Mouse (Mus musculus) left cerebral cortex, adult 8-10 months (tissue): ENCODE results near the gene Timp3. TPM values are rescaled to one million over a fixed set of nuclear protein-coding genes. Genes with fewer than 3 reads are reported as not detected.
"Not testable (repeated sequence)": the region's sequence is repeated elsewhere in the genome, so short reads cannot be mapped to it uniquely, and the experiment has no call there.

Experiments used
- DNase-seq, 2 experiments: peaks; one replicate each; pipeline ENCODE4 v3.0.0; 2022; ENCODE audit warnings: low spot score in 2 of 2
- total RNA-seq, 4 experiments: library from RNA; stranded (reverse); gene quantifications; 2 replicates each; pipeline ENCODE4 v1.2.4; 2022

The Timp3 gene
- total RNA-seq, 4 experiments from 2014 or later, result 67.3 to 73.9 (median 69.9) TPM

DNA sequence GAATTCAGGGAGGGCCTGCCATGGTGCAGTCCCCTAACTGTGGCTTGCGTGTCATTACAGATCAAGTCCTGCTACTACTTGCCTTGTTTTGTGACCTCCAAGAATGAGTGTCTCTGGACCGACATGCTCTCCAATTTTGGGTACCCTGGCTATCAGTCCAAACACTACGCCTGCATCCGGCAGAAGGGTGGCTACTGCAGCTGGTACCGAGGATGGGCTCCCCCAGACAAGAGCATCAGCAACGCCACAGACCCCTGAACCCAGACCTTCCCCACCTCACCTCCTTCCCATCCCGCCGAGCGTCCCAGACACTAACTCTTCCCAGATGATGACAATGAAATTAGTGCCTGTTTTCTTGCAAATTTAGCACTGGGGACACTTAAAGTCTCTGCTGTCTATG lies 45.5 kb downstream of the Timp3 start:
- no peak for DNase-seq

- DNase-seq, result no peak
These were observed 46.2 kb downstream of the Timp3 start for GRCm38 (mm10) chr10:86346235-86346840.

DNA sequence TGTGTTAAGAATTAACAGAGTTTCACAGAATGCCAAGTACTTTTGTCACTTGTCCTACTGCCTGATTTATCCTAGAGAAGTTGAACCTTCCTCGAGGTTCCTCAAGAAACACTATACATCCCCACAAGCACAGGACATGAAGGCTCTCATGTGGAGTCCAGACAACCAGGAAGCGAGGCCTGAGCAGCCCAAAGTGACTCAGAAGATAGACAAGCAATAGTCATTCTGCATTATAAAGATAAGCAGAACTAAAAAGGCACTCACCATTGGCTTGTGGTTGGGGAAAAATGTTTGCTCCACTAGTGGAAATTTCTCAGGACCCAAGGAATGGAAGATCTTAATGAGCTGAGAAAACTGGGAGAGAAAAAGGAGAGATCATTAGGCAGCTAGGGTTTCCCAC lies 51.1 kb downstream of the Timp3 start:
- DNase-seq, result no peak

DNA sequence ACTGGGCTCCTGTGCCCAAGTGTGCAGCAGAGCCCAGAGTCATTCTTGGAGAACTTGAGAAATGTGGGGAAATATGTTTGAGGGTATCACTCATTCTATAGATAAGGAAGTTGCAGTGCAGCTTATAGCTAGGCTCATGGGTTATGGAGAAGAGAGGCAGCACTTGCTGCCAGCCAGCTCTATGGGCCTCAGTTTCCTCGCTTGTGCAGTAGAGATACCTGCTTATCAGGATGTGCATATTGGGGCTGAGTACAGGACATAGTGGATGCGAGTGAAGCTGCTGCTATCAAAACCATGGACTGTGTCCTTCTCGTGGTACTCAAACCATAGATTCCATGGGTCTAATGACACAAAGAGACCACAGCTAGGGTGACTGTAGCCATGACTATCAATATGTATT lies 52.3 kb downstream of the Timp3 start:
- no peak for DNase-seq

DNA sequence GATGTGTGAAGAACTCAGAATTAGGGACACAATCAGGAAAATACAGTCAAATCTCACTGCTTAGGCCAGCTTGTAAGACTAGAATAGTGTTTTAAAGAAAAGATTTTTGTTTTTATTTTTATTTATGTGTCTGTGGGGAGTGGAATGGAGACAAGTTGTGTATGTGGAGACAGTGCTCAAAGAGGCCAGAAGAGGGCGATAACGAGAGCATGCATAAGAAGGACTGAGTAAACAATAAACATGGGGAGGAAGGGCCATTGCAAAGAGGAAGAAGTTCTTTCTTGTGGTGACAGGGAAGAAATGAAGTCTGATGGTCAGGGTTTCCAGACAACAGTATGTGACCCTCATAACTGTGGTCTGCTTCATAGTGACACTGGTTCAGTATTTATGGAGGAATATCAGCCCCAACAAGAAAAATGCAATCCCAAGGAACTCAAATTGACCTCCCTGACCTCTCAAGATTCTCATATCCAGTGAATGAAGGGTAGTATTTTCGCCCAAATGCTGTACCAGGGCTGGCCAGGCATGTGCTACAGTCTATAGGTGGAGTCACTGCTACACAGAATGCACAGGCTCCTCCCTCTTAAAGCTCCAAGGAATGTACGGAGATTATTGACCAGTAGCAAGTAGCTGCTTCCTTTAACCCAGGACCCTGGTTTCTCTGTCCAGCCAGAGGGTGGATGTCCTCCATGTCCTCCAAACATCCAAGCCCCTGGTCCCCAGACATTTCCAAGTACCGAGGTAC lies 56.8 kb downstream of the Timp3 start:
- DNase-seq, result no peak

DNA sequence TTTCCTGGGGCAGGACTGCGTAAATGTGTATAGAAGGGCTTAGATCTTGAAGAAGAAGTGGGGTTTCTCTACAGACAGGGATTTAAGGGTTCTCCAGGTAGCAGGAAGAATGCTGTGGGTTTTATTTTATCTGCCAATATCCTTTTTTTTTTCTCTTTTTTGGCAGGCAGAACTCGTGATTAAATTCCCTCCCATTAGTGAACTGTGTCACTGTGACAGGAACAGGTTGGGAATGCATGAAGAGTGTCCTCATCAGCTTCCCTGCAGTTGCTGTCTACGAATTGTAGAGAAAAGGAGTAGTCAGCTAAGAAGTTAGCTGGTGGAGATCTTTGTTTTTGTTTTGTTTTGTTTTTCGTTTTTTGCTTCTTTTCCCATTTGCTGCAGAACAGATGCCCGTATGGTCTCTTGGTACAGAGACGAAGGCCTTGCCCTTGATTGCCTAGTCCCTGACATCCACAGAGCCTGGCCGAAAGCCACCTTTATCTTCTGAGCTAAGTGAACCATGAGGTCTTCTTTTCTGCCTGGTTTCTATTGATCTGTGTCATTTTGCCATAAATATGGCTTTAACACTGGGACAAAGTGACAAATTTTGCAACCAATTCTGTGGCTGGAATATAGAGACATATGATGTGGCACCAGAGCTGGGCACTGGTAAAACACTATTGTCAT lies 58.3 kb downstream of the Timp3 start:
- DNase-seq, result no peak

DNA sequence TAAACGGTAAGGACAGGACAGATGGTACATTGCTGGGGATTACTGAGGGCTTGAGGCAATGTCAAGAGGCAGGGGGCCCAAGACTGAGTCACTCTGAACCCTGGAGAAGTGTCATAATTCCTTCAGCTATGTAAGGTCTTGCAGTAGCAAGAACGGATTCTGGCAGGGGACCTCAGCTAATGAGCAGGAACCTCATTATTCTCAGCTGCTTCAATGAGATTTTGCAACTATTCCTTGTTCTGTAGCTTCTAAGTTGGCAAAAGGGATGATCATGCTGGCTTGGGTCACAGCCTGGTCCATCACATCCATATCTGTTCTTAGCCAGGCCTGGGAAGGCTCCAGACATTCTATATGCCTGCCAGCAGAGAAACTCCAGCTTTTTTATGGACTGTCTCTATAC lies 59.0 kb downstream of the Timp3 start:
- no peak for DNase-seq

DNA sequence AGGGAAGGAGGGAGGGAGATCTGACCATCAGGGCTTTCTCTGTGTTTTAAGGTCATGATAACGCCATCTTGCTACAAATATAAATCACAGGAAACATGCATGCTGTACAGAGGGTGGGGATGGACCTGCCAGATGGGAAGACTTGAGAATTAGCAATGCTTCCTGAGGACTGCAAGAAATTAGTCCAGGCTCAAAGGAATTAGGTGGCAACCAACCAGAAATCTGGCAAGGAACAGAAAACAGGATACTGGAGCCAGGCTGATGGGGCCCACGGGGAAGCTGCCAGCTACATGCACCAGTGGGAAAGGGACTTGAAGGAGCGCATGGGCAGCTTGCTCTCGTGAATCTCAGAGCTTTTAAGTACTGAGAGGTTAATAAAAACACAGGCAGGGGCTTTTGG lies 59.5 kb downstream of the Timp3 start:
- DNase-seq, result no peak

- no peak for DNase-seq
These were observed 63.6 kb downstream of the Timp3 start for GRCm38 (mm10) chr10:86363669-86364309.

DNA sequence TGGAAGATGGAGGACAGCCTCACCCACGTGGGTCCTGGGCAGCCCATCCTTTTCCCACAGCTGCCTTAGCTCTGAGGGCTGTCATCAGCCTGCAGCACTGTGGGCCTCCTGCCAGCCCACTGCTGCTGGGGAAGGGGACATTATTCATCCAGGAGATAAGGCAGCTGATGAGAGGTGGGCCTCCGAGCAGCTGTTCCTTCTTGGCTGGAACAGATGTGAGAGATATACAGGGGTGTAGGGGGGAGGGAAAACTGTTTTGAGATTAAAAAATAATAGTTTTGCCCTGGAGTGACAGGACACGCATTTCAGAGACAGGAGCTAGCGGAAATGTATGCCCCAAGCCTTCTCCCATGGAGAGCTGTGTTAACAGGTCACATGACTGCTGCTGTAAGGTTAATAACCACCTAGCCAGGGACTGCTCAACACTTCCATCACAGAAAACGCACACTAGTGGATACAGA lies 65.5 kb downstream of the Timp3 start:
- DNase-seq, result no peak

- no peak for DNase-seq
These were observed 67.2 kb downstream of the Timp3 start for GRCm38 (mm10) chr10:86367346-86367745.

DNA sequence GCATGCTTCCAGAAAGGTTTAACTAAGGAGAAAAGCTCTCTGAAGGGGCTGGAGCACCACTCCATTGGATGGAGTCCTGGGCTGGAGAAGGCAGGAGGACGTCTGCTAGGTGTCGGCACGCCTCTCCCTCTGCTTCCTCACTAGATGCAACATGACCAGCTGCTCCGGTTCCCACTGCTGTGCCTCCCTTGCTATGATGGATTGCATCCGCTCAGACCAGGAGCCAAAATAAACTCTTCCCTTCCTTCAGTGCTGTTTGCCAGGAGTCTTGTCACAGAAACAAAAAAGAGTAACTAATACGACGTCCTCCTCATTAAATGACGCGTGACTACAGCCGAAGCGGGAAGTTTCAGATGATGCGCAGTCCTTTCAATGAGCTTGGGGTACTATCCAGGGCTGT lies 68.6 kb downstream of the Timp3 start:
- no peak for DNase-seq

- no peak for DNase-seq
These were observed 69.2 kb downstream of the Timp3 start for GRCm38 (mm10) chr10:86369346-86369745.

DNA sequence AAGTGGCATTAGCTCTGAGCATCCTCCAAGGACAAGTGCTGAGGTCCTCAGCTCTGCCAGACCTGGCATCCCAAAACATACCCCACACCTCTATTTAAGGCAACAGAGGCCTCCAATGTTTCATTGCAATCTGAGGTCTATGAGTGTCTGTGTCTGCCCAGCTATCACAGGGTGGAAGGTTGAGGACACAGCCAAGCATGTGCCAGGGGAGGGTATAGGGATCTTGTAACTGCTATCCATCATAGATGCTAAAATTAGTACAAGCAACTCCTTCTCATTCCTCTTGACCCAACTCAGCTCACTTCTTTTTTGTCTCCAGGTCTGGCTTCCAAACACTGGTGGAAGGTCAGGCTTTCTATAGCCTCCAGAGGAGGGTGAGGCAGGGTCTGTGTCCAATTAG lies 71.4 kb downstream of the Timp3 start:
- DNase-seq, result no peak

DNA sequence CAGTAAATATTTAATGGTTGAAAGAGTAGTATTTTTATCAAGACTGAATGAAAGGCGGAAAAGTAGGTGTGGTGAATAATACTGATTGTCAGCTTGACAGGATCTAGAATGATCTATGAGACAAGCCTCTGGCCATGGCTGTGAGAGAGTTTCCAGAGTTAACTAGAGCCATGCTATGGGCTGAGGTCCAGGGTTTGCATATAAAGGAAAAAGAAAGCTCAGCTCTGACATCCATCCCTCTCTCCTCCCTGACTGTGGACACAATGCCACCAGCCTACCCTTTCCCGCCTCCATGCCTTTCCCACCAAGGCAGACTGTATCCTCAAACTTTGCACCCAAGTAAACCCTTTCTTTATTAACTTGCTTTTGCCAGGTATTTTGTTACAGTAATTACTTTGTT lies 73.9 kb downstream of the Timp3 start:
- no peak for DNase-seq

DNA sequence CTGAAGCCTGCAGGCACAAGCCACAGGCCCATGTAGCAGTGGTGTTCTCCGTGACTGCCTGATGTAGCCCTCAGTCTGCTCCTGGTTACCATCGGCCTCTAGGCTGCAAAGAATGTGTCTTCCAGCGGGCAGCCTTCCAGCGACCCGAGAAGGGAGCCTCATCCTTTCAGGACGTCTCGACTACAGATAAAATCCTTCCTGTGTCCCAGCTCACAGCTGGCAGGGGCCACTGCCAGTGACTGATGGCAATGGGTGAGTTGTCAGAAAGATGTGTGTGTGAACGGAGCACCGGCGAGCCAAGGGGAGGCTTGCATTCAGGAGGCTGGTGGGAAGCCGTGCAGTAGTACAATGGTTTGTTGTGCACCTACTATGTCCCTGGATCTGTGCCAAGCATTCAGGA lies 75.7 kb downstream of the Timp3 start:
- no peak for DNase-seq

DNA sequence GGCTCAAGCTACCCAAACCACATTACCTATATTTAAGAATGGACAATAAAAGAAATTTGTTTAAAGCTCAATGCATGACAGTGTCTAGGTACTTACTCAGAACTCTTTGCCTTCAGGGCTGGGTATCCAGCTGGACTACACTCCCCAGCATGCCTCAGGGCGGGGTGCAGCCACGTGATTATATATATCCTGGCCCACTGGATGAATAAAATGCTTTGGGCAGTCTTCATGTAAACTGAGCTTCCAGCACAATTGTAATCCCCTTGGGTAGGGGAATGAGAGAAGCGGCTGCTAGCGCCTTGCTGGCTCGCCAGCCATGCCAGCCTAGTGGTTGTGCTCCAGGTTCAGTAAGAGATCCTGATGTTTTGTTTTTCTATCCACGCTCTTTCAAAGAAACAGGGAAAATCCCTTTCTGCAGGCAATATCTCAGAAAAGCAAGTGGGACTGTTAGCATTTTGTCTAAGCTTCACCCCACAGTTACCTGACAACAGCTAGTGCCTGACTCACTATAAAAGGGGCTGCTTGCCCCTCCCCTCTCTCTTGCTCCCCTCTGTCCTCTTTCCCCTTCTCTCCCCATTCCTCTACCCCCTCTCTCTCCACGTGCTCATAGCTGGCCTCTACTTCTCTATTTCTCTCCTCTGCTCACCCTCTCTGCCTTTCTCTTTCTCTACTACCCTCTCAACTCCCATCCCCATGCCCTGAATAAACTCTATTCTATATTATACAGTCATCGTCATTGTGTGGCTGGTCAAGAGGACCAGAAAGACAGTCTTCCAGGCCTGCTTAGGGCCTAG lies 76.4 kb downstream of the Timp3 start:
- DNase-seq, result no peak

GRCm38 (mm10) chr10:86378803-86379202 lies 78.6 kb downstream of the Timp3 start:
- DNase-seq, result not testable (repeated sequence)

DNA sequence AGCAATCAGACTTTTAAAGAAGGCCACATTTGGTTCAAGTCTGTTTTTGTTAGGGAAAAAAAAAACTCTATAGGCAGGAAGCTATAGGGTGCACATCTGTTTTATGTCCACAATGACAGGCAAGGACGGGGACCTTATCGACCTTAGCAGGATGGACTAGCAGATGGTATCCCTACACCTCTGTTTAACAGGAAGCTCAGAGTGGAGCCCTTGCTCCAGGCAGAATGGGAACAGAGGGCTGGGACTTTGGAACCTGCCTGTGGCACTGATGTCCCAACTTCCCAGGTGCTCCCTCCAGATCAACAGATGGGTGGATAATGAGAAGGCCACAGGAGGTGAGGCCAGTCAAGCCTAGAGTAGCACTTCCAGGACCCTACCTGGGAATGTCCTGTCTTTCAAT lies 80.5 kb downstream of the Timp3 start:
- DNase-seq, result no peak

DNA sequence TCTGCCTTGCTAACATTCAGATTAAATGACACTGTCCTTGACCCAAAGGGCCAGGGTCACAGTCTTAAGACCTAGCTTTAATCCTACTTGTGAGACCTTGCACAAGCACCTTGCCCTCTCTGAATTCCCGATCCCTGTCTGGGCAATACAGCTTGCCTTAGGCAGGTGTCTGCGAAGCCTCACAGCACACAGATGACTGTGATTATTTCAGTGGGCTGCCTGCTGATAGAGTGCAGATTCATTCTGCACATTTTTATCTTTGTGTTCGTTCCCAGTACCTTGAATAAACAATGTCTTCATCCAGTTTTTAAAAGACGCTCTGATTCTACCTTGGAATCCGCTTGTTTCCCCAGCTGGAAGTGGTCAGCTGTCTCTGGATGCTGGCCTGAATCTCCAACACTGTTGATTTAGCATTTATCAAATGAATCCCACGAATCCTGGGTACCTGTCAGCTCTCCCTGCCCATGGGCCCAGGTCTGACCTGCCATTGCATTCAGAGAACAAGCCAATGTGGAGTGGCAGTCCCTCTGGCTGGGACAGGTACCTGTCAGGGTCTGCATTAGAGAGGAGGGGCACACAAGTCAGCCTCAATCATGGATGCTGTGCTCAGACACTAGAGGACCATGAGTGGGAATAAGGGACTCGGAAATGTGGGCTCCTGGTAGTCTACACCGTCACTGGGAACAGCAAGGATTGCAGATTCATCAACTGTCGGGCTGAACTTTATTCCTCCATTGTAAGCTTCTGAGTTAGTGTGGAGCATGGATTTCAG lies 81.2 kb downstream of the Timp3 start:
- no peak for DNase-seq

DNA sequence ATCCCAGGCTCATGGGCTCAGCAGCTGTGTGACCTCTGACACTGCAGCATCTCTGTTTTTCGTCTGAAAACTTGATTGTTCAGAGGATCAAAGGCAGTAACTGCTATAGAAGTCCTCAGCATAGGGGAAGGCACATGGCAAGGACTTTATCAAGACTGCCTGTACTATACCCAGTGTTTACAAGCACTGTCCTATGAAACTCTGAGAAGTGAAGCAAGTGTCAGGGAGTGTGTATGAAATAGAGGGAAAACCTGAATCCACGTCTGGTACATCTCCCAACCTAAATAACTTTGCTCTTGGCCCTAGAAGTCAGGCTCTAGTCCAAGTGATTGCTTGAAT lies 81.7 kb downstream of the Timp3 start:
- no peak for DNase-seq
